Mouse (Mus musculus): Measurements from ENCODE around the gene Tmem178b. TPM values are rescaled to one million over a fixed set of nuclear protein-coding genes. Genes with fewer than 3 reads are reported as not detected.

Gene Tmem178b
- polyA plus RNA-seq, 1 experiment from 2014 or later: 0.80 TPM

DNA sequence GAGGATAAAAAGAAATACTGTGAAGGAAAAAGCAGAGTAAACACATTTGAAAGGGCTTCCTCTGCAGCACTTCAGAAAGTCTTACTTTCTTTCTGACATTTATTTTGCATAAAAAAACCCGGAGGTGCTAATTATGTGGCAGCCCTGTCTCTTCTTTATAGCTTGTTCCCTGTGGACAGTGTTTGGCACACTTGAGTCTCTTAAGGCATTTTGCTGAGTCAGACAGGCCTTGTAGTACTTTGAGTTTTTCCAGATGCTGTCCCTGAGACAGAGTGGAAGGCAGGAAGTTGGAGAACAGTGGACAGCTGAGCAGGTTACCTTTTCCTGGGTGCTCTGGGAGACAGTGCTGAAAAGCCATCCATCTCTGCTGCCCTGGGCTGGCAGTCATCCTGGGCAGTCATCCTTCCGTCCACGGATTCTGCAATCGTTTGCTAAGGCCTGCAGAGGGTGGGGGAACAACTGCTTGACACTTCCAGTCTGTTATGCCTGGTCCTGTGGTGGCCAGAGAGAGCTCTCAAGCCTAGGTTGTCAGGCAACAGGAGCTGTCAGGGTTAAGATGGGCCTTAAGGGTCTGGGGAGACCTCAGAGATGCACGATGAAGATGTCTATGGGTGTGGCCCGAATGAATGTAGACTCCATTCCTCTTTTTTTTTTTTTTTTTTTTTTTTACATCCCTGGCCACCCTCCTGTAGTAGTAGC is 46.1 kb downstream of the Tmem178b start:
- H3K9ac ChIP-seq: no peak overlapping the region

DNA sequence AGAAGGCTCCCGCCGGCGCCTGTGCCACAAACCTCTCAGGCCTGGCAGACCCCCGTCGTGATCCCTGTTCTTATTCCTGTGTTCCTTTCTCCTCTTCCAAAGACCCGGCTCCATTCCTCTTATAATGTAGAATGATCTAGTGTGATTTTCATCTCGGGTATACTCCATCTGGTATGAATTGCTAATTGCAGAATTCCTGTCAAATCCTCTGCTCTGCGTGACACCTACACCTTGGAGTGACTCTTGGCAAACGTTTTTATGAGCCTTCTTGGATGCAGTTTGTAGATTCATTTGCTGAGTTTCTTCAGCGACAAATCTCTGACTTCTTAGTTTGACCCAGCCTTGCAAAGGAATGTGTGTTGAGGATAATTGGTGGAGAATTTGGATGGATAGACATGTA is 53.4 kb downstream of the Tmem178b start:
- no peaks in the 10 kb centered on the region for H3K36me3 ChIP-seq
- no peak overlapping the region for H3K4me2 ChIP-seq (replicated peaks)
- H3K27ac ChIP-seq (replicated peaks): no peak overlapping the region
- H3K9me3 ChIP-seq (replicated peaks): no peaks in the 10 kb centered on the region
- 82% methylated on average over 10 of the region's 10 CpGs for WGBS
- no peaks in the 10 kb centered on the region for H3K4me1 ChIP-seq
- H3K4me3 ChIP-seq (replicated peaks): no peak overlapping the region
- no peak overlapping the region for H3K9ac ChIP-seq
- no peaks in the 10 kb centered on the region for H3K27me3 ChIP-seq
- no peak for ATAC-seq (ENCODE audit: insufficient number of reproducible peaks, low FRiP score, low TSS enrichment, low read depth)

More for the DNA sequence above, 46.1 kb downstream of the Tmem178b start:
- Histone ChIP-seq H3K9me3 (replicated peaks) (no peaks in the 10 kb centered on the region), H3K27me3 (no peaks in the 10 kb centered on the region), H3K4me1 (no peaks in the 10 kb centered on the region), H3K4me2 (replicated peaks) (no peak overlapping the region), H3K36me3 (no peaks in the 10 kb centered on the region), H3K4me3 (replicated peaks) (no peak overlapping the region), H3K27ac (replicated peaks) (no peak overlapping the region)
- ATAC-seq (ENCODE audit: insufficient number of reproducible peaks, low FRiP score, low TSS enrichment, low read depth): no peak
- 73% methylated on average over 6 of the region's 6 CpGs for WGBS

- no peak overlapping the region for H3K4me3 ChIP-seq (replicated peaks)
- WGBS: 84% methylated on average over 3 of the region's 3 CpGs
Observed at GRCm38 (mm10) chr6:39936590-39936989, 63.5 kb downstream of the Tmem178b start.

GRCm38 (mm10) chr6:39940920-39941319 is 67.8 kb downstream of the Tmem178b start:
- H3K4me2 ChIP-seq (replicated peaks): no peak overlapping the region
- WGBS: 84% methylated on average over 7 of the region's 7 CpGs
- H3K9ac ChIP-seq: no peak overlapping the region
- no peaks in the 10 kb centered on the region for H3K9me3 ChIP-seq (replicated peaks)
- H3K4me1 ChIP-seq: no peaks in the 10 kb centered on the region
- no peak overlapping the region for H3K27ac ChIP-seq (replicated peaks)
- H3K36me3 ChIP-seq: no peaks in the 10 kb centered on the region
- H3K27me3 ChIP-seq: no peaks in the 10 kb centered on the region
- ATAC-seq (ENCODE audit: insufficient number of reproducible peaks, low FRiP score, low TSS enrichment, low read depth): no peak
- no peak overlapping the region for H3K4me3 ChIP-seq (replicated peaks)

More at GRCm38 (mm10) chr6:39936590-39936989, 63.5 kb downstream of the Tmem178b start:
- Histone ChIP-seq H3K9me3 (replicated peaks) (no peaks in the 10 kb centered on the region), H3K36me3 (no peaks in the 10 kb centered on the region), H3K9ac (no peak overlapping the region), H3K27ac (replicated peaks) (no peak overlapping the region), H3K27me3 (no peaks in the 10 kb centered on the region), H3K4me2 (replicated peaks) (no peak overlapping the region), H3K4me1 (no peaks in the 10 kb centered on the region)
- no peak for ATAC-seq (ENCODE audit: insufficient number of reproducible peaks, low FRiP score, low TSS enrichment, low read depth)

DNA sequence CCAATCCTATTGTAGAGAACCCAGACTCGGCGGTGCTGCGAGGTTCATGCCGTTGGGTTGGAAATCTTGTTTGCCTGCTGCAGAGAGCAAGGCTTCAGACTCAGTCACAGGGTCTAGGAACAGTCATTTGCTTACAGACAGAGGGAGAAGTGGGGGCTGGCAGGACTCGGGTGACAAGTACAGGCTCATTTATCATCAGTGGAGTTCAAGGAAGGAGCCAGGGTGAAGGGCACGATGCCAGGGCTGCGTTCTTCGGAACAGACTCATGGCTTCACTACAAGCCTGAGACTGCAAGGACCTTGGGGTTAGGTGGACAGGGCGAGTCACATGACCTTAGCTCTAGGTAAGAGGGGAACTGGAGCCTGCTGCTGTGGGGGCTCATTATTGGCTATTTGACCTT is 71.8 kb downstream of the Tmem178b start:
- H3K27ac ChIP-seq (replicated peaks): no peak overlapping the region
- ATAC-seq (ENCODE audit: insufficient number of reproducible peaks, low FRiP score, low TSS enrichment, low read depth): no peak
- H3K4me1 ChIP-seq: no peaks in the 10 kb centered on the region
- no peaks in the 10 kb centered on the region for H3K9me3 ChIP-seq (replicated peaks)
- H3K4me3 ChIP-seq (replicated peaks): no peak overlapping the region
- no peak overlapping the region for H3K9ac ChIP-seq
- no peaks in the 10 kb centered on the region for H3K36me3 ChIP-seq
- WGBS: 64% methylated on average over 9 of the region's 9 CpGs
- H3K4me2 ChIP-seq (replicated peaks): no peak overlapping the region
- no peaks in the 10 kb centered on the region for H3K27me3 ChIP-seq

DNA sequence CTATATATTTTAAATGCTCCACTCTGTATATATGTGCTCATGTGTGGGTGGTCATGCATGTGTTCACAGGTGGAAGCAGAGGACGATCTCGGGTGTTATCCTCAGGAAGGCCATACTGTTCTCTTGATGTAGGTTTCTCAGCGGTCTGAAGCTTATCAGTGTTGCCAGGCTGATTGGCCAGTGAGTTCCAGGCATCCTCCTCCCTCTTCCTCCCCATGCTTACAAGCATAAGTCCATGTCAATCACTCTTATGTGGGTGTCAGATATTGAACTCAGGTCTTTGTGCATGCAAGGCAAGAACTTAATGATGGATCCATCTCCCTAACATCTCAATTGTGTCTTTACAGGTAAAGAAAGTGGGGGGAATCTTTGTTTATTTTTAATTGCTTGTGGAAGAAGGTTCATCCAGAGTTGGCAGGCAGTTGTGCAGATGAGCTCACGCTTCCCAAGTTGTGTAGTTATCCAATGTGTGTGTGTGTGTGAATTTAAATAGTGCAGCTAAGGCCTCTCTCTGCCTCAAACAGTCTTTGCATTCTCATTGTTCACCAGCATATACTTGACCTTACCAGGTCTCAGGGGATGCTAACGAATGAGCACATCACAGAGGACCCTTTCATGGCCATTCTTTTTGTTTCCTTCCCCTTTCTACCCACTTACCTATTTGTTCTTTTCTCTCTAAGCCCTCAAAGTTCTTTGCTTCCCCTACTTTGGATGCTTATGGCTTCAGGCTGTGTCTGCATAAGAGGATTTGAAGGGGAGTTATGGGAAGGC is 72.8 kb downstream of the Tmem178b start:
- no peak overlapping the region for H3K4me3 ChIP-seq (replicated peaks)
- H3K36me3 ChIP-seq: no peaks in the 10 kb centered on the region
- H3K9ac ChIP-seq: no peak overlapping the region
- H3K4me1 ChIP-seq: no peaks in the 10 kb centered on the region
- 79% methylated on average over 5 of the region's 5 CpGs for WGBS
- H3K27ac ChIP-seq (replicated peaks): no peak overlapping the region
- H3K27me3 ChIP-seq: no peaks in the 10 kb centered on the region
- no peak overlapping the region for H3K4me2 ChIP-seq (replicated peaks)
- ATAC-seq (ENCODE audit: insufficient number of reproducible peaks, low FRiP score, low TSS enrichment, low read depth): no peak
- no peaks in the 10 kb centered on the region for H3K9me3 ChIP-seq (replicated peaks)

- no peak overlapping the region for H3K9ac ChIP-seq
- H3K4me1 ChIP-seq: no peaks in the 10 kb centered on the region
- H3K9me3 ChIP-seq (replicated peaks): no peaks in the 10 kb centered on the region
- no peak for ATAC-seq (ENCODE audit: insufficient number of reproducible peaks, low FRiP score, low TSS enrichment, low read depth)
- H3K27me3 ChIP-seq: no peaks in the 10 kb centered on the region
- no peaks in the 10 kb centered on the region for H3K36me3 ChIP-seq
- WGBS: 82% methylated on average over 4 of the region's 4 CpGs
- no peak overlapping the region for H3K4me3 ChIP-seq (replicated peaks)
- H3K4me2 ChIP-seq (replicated peaks): no peak overlapping the region
- no peak overlapping the region for H3K27ac ChIP-seq (replicated peaks)
Observed at GRCm38 (mm10) chr6:39946601-39947000, 73.5 kb downstream of the Tmem178b start.

DNA sequence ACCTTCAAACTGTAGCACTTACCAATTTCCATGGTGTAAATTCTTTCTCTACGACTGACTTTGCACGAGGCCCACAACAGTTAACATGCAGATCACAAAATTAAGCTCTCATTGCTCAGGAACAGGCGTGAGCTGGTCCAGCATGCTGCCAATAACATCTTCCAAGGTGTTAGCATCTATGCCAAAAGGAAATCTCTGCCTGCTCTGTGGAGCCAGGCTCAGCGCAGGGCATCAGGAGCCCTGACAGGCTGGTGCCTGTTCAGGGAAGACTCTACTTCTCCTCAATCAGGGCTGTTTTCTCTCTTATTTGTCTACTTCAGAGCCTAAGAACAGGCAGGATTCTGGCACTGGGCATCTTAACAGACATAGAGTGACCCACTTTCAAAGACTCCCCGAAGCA is 80.9 kb downstream of the Tmem178b start:
- Histone ChIP-seq H3K4me2 (replicated peaks) (no peak overlapping the region), H3K27me3 (no peaks in the 10 kb centered on the region), H3K27ac (replicated peaks) (no peak overlapping the region), H3K4me3 (replicated peaks) (no peak overlapping the region), H3K9ac (no peak overlapping the region), H3K36me3 (no peaks in the 10 kb centered on the region), H3K4me1 (no peaks in the 10 kb centered on the region), H3K9me3 (replicated peaks) (no peaks in the 10 kb centered on the region)
- WGBS: 76% methylated on average over 5 of the region's 5 CpGs
- no peak for ATAC-seq (ENCODE audit: insufficient number of reproducible peaks, low FRiP score, low TSS enrichment, low read depth)

GRCm38 (mm10) chr6:39955211-39955610 is 82.1 kb downstream of the Tmem178b start:
- WGBS: 90% methylated on average over 2 of the region's 2 CpGs

DNA sequence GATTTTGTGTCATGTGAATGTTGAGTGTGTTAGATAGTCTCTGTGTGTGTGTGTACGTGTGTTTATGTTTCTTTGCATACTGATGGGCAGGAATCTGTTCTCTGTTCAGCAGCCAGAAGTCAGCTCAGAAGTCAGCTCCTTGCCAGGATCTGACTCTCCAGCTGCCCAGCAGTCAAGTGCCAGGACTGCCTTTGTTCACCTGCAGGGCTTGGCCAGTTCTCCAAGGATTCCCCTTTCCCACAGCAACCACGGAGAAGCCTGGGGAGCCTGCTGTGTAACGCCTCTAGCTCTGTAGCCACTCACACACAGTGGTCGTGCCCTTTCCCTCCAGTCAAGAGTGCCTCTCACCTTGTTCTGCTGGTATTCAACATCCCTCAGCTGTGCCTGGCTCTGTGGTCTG is 91.5 kb downstream of the Tmem178b start:
- Histone ChIP-seq H3K27ac (replicated peaks) (no peak overlapping the region), H3K9me3 (replicated peaks) (no peaks in the 10 kb centered on the region), H3K36me3 (no peaks in the 10 kb centered on the region), H3K27me3 (no peaks in the 10 kb centered on the region), H3K4me3 (replicated peaks) (no peak overlapping the region), H3K4me2 (replicated peaks) (no peak overlapping the region), H3K9ac (no peak overlapping the region), H3K4me1 (no peaks in the 10 kb centered on the region)
- no peak for ATAC-seq (ENCODE audit: insufficient number of reproducible peaks, low FRiP score, low TSS enrichment, low read depth)
- WGBS: 68% methylated on average over 4 of the region's 4 CpGs

More at GRCm38 (mm10) chr6:39955211-39955610, 82.1 kb downstream of the Tmem178b start:
- Histone ChIP-seq H3K27ac (replicated peaks) (no peak overlapping the region), H3K9me3 (replicated peaks) (no peaks in the 10 kb centered on the region), H3K4me3 (replicated peaks) (no peak overlapping the region), H3K4me1 (no peaks in the 10 kb centered on the region), H3K36me3 (no peaks in the 10 kb centered on the region), H3K9ac (no peak overlapping the region), H3K27me3 (no peaks in the 10 kb centered on the region), H3K4me2 (replicated peaks) (no peak overlapping the region)
- ATAC-seq (ENCODE audit: insufficient number of reproducible peaks, low FRiP score, low TSS enrichment, low read depth): no peak

DNA sequence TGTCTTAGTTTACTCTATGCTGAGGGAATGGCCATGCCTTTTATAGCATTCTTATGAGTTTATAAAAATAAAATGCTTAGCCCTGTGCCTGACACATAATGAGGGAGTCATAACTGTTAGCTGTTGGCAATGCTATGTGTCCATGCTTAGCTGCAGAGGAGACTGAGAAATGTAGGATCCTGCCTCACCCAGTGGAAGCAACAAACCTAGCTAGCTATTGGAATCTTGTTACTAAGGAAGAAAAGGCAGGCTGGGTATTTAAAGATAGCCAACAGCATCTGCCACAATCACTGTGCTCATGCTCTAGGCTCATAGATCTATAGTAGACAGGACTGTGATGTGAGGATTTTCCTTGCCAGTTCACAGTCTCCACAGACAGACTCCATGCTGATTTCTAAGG is 97.2 kb downstream of the Tmem178b start:
- H3K4me2 ChIP-seq (replicated peaks): no peak overlapping the region
- H3K9ac ChIP-seq: no peak overlapping the region
- no peak for ATAC-seq (ENCODE audit: insufficient number of reproducible peaks, low FRiP score, low TSS enrichment, low read depth)
- H3K4me1 ChIP-seq: no peaks in the 10 kb centered on the region
- no peaks in the 10 kb centered on the region for H3K27me3 ChIP-seq
- H3K9me3 ChIP-seq (replicated peaks): no peaks in the 10 kb centered on the region
- H3K36me3 ChIP-seq: no peaks in the 10 kb centered on the region
- H3K4me3 ChIP-seq (replicated peaks): no peak overlapping the region
- H3K27ac ChIP-seq (replicated peaks): no peak overlapping the region

- WGBS: 79% methylated on average over 4 of the region's 4 CpGs
- no peak for ATAC-seq (ENCODE audit: insufficient number of reproducible peaks, low FRiP score, low TSS enrichment, low read depth)
- Histone ChIP-seq H3K27ac (replicated peaks) (no peak overlapping the region), H3K9ac (no peak overlapping the region), H3K4me3 (replicated peaks) (no peak overlapping the region), H3K36me3 (no peaks in the 10 kb centered on the region), H3K4me2 (replicated peaks) (no peak overlapping the region), H3K9me3 (replicated peaks) (no peaks in the 10 kb centered on the region), H3K27me3 (no peaks in the 10 kb centered on the region), H3K4me1 (no peaks in the 10 kb centered on the region)
Observed at GRCm38 (mm10) chr6:39978942-39979341, 105.9 kb downstream of the Tmem178b start.
